Mouse (Mus musculus) G1E (cell line): ENCODE measurements around the gene Ptpn13.

ENCODE experiments used
- CTCF ChIP-seq: IDR thresholded peaks from 2 replicates; pipeline ENCODE4 v1.5.1; 2012; ENCODE audit warnings: low read depth, low read length, inconsistent platforms, mixed read lengths
- GATA1 ChIP-seq: IDR thresholded peaks from 2 replicates; pipeline ENCODE4 v1.6.1; 2012; ENCODE audit warnings: borderline replicate concordance, low read length, inconsistent platforms, mixed read lengths
- POLR2AphosphoS5 ChIP-seq: IDR thresholded peaks from 2 replicates; pipeline ENCODE4 v1.6.1; 2012; ENCODE audit warnings: low read depth, low read length, inconsistent platforms; ENCODE audit not compliant: insufficient replicate concordance
- TAL1 ChIP-seq: conservative IDR thresholded peaks from 2 replicates; pipeline ENCODE4 v1.6.1; 2012; ENCODE audit warnings: low read depth, low read length, inconsistent platforms, mixed read lengths

GRCm38 (mm10) chr5:103596467-103597146 is 171.6 kb downstream of the Ptpn13 start:
- TF ChIP-seq TAL1 (no peak), CTCF (no peak), GATA1 (no peak), POLR2AphosphoS5 (no peak)
